Mouse (Mus musculus): Measurements from ENCODE around the gene Kat7.
A peak's percentile ranks its signal among the peaks of the same experiment; 100 is the strongest.

The Kat7 gene

DNA sequence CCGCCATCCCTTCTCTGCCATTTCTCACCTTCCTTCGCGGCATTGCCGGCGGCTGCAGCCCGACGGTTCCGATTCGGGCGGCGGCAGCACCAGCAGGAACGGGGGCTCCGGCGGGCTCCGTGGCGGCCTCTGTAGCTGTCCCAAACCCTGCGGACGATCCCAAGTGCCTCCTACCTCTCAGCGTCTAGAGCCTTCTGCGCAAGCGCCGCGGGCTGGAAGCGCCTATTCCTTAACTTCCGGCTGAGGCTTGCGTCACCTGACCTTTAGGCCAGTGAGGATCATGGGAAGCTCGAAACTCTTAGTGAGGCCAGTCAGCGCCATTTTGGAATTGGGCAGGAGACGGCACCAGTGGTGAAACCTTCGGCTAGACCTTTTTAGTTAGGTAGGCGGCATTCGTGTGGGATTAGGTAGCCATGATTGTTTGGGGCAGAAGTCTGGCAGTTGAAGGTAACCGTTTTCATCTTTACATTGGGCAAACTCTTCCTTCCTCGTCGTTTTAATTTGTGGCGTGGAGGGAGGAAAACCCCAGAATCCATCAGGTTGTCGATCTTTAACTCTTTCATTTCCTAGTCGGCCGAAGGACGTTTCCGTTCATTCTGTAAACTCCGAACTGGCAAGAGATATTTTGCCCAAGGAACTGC is at the start of gene Kat7:
Kat7 (minus strand) TSS at position 240 of the 641 bp plus-strand sequence.
- DNase-seq (ENCODE audit: extremely low spot score, low spot score) = peak; percentile 94

DNA sequence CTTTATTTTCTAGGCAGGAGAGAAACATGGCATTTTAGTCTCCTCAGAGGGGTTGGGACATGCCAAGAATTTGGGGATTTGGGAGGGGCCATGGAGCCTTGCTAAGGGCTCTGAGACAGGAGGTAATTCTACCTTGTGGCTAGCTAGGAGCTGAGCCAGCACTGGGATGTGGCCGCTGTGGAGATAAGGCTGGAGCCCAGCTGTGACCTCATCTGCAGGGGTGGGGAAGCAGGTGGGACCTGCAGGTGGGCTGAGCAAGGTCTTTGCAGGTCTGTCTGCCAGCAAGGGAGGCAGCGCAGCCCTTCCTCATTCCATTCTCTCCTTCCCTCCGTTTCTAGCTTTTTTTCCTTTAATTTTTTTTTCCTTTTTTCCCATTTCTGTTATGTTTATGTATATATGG is 48.2 kb upstream of the Kat7 start:
- no peak for DNase-seq (ENCODE audit: extremely low spot score, low spot score)

DNA sequence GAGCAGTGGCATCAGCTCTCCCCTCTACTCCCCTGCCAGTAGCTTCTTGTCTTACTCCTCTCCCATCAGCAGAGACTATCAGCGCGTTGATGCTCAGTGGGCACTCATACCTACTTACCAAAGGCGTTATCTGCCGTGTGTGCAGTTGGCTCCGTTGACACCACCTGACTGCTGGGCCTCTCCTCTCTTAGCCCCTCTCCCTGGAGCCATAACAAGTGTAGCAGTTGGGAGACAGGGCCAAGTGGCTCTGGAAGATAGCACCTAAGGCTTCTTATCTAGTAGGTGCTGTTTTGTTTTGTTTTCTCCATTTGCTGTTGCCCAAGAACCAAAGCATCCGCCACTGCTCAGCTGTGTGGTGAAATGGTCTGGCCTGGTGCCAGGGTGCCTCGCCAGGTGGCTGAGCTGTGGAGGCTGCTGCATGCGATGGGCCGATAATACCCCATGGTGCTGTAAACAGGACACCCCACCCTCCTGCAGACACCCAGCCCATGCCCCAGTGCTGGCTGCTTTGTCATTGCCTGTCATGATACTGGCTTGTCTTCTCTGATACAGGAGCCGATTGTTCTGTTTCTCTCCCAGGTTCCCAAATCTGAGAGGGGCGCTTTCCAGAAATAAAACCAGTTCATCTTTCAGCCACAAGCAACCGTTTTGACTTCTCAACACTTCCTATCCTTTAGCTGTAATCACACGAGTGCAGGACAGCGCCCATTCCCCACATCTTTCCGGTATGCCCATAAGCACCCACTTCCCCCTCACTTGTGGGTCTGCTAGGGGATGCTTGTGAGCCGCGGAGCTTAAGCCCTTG is 46.6 kb upstream of the Kat7 start:
- no peak for DNase-seq (ENCODE audit: extremely low spot score, low spot score)

DNA sequence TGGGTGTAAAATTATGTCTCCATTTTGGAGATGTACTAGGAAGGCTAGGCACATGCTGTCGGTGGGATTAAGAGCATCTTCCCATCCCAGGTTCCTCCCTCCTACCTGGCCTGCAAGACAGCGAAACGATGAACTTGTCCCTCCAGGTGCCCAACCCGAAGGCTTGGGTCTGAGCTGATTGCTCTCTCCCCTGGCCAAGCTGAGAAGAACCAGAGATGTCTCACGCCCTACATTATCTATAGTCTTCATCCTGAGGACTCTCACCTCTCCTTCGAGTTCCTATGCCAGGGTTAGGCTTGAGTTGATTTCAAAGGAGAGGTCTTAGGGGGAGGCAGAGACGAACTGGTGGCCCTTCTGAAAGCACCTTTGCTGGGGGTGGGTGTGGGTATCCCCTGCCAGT is 46.0 kb upstream of the Kat7 start:
- DNase-seq (ENCODE audit: extremely low spot score, low spot score) = no peak

DNA sequence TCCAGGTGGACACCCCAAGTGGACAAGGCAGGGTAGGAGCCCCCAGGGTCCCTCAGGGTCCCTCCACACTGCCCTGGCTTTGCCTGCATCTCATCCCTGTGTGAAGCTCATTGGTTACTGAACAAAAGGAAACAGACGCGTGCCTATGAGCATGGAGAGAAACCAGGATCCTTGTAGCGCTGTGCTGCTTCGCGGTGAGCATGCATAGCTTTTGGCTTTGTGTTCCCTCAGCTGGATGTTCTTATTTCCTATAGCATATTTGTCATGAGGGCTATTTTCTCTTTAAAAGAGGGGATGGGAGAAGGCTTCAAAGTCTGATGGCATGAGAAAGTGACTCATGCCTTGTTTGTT is 45.6 kb upstream of the Kat7 start:
- no peak for DNase-seq (ENCODE audit: extremely low spot score, low spot score)

DNA sequence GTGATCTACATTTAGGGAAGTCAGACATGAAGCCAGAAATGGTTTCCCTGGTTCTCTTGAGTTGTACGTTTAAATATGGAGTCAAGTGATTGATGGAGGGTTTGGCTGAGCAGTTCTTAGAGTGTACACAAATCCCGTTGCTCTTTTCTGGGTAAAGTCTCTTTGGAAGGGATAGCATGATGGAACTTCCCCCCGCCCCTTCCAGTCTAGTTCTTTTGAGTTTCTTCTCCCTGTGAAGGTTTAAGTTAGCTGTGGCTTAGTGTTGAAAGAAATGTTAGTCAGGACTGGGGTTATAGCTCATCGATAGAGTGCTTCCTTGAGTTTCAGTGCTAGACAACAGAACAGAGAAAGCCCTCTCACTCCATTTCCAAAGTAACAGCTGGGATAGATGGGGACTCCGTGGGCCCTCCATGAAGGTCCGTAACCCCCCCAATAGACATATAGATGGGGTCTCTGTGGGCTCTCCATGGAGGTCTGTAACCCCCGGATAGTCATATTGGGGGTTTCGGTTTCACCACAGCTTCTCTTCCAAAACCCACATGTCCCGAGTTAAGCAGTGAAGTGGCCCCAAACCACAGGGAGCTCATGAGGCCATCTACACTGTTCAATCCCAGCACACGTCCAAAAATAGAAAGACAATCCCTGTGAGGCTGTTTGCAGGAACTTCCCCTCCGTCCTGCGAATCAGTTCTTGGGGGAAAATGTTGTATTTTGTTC is 45.1 kb upstream of the Kat7 start:
- DNase-seq (ENCODE audit: extremely low spot score, low spot score) = no peak

DNA sequence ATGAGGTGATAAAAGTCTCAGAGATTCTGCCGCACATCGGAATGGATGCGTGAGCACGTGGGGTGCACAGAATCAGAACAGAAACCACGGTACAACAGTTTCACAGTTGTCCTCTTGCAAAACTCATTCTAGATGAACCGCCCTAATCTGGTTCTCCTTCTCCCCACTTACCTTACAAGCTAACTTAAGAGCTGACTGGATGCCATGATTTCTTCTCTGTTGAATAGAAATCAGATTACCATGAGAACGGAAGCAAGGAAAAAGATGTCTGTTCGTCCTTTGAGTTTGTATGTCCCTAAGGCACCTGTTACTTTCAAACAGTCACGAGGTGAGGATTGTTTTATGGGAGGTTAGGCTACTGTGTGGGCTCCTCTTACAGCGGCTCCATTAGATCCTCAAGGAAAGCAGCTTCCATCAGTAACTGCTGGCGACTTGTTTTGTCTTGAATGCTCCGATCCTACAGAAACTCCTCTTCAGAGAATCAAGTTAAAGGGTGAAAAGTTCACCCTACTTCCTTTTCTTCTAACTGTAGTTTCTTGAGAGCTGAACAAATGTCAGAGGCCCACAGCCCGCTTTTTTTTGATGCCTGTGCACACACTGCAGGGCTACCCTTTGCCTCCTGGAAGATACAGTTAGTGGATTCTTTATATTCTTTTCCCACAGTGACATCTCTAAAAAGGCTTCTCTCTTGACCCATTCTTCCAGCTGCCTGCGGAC is 44.3 kb upstream of the Kat7 start:
- no peak for DNase-seq (ENCODE audit: extremely low spot score, low spot score)

DNA sequence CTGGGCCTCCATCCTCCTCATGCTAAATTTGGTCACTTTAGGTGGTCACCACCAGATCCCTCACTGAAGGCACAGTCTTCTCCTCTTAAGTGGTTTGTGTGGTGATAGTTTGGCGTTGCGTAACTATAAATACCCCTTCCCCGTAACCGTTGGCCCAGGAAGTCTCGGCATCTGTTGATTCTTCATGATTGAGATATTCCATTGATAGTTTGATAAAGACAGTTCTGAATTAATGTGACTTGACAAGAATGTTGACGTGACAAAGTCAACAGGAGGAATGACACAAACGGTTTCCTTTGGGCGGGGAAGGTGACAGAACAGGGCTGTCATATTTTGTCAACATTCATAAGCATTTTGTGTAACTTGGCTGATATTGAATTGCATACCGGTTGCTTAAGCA is 43.2 kb upstream of the Kat7 start:
- DNase-seq (ENCODE audit: extremely low spot score, low spot score) = no peak

DNA sequence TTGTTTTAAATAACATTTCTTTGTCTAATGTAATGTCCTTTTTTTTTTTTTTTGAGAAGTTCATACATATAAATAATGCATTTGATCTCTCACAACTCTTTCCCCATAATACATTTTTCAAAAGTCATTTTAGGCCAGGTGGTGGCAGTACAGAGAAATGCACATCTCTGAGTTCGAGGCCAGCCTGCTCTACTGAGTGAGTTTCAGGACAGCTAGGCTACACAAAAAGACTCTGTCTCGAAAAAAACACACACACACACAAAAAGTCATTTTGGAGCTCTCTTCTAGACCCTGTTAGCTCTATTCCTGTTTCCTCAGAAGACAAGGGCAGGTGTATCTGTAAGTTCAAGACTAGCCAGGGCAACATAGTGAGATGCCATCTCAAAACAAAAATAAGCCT is 42.6 kb upstream of the Kat7 start:
- DNase-seq (ENCODE audit: extremely low spot score, low spot score) = no peak

DNA sequence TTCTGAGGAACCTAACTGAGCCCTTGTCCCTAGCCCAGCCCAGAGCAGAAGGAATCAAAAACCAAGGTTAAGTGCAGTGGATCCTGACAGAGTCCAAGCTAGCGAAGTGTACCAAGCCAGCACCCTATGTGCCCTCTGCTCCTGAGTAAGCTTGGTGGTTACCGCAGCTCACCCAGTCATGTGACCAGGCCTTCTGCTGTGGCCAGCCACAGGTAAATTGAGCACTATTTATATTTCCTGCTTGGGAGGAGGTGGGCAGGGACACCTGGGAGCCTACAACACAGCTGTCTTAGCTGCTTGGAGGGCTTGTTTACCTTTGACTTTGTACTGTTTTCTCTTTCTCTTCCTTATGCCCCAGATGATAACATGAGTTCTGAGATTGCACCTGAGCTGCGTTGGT is 40.9 kb upstream of the Kat7 start:
- DNase-seq (ENCODE audit: extremely low spot score, low spot score) = no peak

DNA sequence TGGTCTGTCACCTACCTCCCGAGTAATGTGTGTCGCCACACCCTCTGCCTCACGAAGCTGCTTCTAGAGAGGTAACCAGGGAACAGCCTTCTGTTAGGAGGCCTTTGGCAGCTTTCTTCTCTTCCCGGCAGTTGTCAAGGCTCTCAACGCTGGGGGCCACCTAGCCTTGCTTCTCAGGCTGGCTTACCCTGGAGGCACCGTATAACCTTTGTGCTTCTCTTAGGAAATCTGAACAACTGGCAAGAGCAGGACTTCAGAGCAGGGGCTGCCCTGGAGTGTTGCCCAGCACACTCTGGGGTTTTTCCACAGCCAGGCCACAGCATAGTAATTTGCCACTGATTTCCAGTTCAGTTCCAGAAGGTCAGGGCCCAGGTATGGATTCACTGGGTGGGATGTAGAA is 40.2 kb upstream of the Kat7 start:
- no peak for DNase-seq (ENCODE audit: extremely low spot score, low spot score)

DNA sequence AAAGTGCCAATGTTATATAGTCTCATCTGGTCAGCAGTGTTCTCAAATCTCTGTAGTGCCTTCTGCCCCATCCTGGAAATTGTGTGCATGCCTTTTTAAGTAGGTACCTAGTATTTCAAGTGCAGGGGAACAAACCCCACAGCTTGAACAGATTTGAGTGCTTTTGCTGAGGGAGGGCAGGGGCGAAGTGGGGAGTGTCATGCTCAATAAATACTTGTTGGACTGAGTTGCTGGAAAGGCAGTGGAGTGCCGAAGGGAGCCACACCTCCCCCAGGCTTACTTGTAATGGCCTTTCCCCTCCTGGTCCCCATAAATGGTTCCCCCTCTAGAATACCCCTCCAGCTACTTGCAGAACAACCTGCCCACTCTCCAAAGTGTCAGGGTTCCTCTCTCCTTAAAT is 34.1 kb upstream of the Kat7 start:
- no peak for DNase-seq (ENCODE audit: extremely low spot score, low spot score)

DNA sequence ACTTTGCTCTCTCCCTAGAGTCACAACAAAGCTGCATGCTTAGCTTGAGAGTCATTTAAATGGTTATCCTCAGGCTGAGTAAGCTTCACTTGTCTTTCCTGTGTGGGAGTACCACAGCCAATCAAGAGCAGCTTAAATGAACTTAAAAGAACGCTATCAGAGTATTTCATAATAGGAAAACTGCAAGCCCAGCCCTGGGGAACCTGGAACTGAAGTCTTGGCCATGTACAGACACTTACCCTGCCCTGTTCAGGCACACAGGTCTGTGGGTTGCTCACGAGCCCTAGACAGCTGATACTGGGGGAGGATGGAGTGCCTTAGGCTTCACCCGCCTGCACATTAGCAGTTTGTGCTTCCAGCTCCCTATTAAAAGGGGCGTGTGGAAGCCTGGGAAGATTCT is 33.1 kb upstream of the Kat7 start:
- no peak for DNase-seq (ENCODE audit: extremely low spot score, low spot score)

DNA sequence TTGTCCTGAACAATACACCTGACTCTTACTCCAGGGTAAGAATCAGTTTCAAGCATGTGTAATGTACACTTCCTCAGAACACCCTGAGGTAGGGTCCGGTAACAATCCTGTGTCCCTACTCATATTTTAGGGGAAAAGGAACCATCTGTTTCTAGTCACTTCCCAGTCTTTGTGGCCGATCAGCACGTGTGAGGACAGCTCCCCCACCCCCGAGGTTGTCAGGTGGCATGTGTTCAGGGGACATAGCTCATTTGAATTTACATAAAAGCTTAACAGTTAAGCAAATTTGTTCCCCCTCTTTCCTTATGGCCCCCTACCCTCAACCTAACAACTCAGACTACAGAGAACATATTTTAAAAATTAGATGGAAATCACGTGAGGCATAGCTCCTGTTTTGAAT is 30.6 kb upstream of the Kat7 start:
- DNase-seq (ENCODE audit: extremely low spot score, low spot score) = no peak

DNA sequence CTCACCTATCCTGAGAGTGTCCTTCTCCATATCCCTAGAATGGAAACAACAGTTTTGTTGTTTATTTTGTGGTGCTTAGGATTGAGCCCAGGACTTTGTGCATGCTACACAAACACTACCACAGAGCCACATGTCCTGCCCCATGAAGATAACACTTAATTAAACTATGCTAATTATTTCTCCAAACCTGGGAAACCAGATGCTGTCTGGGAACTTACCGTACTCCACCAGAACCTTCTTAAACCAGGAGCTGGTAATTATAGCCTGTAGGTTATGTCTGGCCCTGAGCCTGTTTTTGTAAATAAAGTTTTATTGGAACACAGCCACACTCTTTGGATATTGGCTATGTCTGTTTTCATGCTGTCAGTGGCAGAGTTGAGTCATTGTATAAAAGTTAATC is 30.2 kb upstream of the Kat7 start:
- DNase-seq (ENCODE audit: extremely low spot score, low spot score) = no peak

DNA sequence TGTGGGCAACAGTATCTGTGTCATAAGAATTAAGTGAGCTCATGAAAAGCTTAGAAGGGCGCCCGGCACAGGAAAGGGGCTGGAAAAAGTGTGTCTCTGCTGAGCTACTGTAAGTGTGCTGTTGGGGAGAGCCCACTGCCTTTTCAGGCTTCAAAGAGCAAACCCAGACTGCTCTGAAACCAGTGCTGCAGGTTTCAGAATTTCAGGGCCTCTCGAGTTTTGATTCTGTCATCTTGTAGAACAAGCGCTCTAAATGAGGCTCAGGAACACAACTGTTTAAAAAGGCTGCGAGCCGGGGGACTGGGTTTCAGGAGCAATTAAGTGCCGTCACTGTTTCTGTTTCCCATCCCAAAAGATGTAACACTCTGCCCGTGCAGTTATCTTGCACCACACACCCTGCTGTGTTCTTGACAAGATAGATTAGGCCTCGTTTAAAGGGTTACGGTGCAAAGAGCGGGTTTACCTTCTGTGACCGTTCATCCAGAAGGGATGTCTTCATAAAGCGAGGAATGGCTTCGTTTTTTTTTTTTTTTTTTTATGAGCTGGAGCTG is 29.5 kb upstream of the Kat7 start:
- peak; percentile 52 for DNase-seq (ENCODE audit: extremely low spot score, low spot score)

DNA sequence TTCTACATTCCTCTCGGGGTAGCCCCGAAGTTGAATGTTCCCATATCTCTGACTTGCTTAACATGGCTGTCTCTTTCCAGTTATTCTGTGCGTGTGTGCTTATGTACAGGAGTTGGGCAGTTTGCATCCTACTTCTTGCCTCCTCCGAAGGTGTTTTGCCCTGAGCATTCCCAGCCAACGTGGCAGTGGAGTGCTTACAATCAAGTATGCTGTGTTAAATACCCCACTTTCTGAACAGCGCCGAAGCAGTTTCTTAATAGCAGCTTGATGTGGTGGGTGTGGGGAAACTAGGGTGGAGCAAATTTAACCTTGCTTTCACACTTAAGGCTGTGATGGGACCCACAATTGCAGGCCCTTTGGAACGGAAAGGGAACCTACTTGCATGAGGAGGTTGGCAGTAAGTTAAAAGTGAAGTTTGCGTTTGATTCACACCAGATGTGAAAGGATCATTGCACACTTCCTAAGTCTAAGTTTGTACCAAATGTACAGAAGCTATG is 27.8 kb upstream of the Kat7 start:
- no peak for DNase-seq (ENCODE audit: extremely low spot score, low spot score)

DNA sequence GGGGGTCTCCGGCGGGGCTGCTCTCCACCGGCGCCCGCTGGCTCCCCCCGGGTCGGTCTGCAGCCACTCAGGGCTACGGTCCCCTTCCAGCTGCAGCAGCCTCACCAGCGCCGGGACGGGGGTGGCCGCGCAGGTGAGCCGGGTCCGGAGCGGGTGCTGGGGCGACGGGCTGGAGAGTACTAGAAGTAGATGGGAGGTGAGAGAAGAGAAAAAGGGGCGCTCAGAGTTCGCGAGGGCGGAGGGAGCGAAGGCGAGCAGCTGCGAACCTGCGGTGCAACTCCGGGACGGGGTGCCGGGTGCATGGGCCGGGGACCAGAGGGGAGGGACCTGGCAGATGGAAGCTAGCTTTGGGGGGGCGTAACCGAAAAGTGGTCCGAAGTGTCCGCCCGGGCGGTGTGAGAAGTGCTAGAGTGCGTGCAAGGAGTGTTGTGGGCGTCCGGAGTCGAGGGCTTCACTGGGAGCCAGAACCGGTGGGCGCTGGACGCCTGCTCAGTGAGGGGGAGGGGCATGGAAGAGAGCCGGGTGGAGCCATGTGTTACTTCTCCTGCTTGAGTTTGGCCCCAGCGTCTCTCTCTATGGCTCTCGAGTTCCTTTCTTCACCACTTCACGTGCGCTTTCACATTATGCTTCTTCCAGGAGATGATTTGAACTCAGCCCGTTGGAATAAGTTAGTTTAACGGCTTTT is 27.2 kb upstream of the Kat7 start:
- DNase-seq (ENCODE audit: extremely low spot score, low spot score) = peak; percentile 76

DNA sequence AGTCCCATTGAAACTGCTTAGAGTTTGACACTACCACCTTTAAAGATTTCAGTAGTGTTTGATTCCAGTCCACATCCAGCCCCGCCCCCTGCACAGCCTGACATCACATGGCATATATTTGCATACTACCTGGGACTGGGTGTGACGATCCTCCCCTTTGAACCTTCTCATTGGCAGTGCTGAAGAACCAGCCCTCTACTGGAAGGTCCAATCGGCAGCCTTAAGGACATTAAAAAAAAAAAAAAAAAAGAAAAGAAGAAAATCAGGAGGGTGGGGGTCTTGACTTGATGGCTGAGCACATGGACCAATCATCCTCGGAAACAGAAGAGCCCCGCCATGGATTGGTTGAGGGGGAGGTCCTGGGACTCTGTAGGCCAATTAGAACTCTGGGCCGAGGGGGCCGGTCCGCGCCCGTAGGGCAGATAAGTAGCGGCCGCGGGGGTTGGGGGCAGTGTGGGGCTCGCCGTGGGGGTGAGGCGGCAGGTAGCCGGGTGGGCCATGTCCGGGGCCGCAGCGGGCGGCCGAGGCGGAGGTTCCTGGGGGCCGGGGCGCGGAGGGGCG is 26.6 kb upstream of the Kat7 start, which contains the start of gene Fam117a:
Fam117a (plus strand) TSS at position 451 of the 561 bp plus-strand sequence.
- DNase-seq (ENCODE audit: extremely low spot score, low spot score) = peak; percentile 89

DNA sequence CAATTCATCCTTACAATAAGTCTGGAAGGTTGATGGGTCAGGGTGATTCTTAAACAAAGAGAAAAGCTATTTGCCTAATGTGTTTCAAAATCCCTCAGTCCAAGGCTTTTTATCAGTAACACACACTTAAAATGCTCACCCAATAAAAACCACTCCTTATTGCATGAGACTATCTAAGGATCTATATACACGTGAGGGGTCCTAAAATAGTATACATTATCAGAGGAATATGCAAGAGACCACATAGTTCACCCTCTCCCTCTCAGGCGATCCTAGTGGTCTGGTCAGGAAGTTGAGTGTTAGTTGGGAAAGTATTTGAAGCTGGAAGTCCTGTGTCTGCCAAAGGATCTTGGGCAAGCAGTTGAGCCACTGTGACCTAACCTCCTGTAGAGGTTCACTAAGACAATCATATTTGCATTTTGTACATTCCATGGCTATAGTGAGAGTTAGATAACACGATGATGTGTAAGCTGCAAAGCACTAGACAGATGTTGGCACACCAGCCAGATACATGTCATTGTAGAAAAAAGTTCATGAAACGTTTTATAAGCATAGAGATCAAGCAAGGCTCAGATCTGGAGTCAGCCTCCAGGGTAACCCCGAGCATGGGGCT is 24.5 kb upstream of the Kat7 start:
- DNase-seq (ENCODE audit: extremely low spot score, low spot score) = no peak

Data from neural tube, embryonic 10.5 days (tissue).